Mouse (Mus musculus): ENCODE results near the gene Syt14. TPM values are rescaled to one million over a fixed set of nuclear protein-coding genes. Genes with fewer than 3 reads are reported as not detected.

Syt14 gene
- total RNA-seq, 2 experiments from 2014 or later: 0.14 to 0.22 TPM

DNA sequence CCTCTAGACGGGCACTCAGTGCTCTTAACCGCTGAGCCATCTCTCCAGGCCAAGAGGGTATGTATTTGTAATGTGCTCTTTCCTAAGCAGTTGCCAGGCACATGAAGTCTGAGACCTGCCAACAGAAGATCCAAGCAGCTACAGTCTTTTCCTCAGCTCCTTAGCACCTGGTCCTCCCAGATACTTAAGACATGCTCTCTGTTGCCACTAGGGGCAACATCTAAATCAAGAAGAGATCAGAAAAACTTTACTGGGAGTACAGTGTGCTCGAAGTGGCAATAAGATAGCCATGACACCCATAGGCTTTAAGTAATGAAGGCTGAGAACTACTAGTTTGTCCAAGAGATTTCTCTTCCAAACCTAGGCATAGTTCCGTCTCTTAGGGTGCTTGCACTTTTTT, 155.4 kb downstream of the Syt14 start:
- intact Hi-C loops (cut with DNase I): no loop called here
- DNase-seq: no peak

DNA sequence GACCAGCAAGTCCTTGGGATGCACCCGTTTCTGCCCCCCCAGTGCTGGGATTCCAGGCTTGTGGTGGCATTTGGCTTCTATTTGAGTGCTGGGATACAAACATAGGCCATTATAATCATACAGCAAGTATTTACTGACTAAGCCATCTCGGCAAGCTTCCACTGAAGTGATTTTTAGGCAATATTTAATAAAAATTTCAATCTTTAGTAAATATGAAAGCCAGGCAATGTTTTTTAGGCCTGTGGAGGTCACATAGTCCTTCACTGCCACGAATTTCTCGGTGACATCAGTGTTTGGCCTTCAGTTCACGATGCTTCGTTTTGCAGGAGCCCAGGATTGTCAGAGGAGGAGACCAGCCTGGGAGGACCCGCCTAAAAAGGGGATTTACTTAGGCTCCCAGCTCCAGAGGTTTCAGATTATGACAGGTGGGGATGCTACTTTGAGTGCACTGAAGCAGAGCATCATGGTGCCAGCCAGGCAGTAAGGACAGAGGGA, 156.4 kb downstream of the Syt14 start:
- intact Hi-C loops (cut with DNase I): no loop called here
- no peak for DNase-seq

- intact Hi-C loops (cut with DNase I): no loop called here
- DNase-seq: no peak
These were observed 162.7 kb downstream of the Syt14 start for GRCm38 (mm10) chr1:192872841-192873240.

DNA sequence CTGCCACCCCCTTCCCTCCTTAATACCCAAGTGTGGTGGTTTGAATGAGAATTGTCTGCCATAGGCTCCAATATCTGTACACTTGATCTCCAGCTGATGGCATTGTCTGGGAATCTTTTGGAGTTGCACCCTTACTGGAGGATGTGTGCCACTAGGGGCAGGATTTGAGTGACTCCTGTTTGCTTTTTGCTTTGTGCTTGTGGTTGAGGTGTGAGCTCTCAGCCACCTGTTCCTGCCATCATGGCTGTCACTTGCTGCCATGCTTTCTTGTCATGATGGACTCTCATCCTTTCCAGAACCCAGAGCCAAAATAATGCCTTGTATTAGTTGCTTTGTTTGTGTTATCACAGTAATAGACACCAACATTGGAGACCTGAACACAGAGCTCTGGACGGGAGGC, 165.8 kb downstream of the Syt14 start:
- no peak for DNase-seq
- intact Hi-C loops (cut with DNase I): no loop called here

DNA sequence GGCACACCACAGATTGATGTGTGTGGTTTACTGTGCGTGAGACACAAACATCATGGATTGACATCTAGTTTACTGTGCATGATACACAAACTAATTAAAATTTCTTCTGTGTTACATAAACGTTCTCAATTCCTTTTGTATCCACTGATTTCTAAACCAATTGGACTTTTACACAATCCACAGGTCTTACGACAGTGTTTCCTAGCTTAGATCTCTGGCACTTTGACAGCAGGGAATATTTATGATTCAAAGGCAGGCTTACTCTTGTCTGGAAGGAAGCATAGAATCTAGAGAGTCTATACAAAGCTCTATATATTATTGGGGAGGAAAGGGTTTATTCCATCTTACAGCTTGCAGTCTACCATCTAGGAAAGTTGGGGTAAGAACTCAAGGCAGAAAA, 171.1 kb downstream of the Syt14 start:
- DNase-seq: no peak
- intact Hi-C loops (cut with DNase I): no loop called here

GRCm38 (mm10) chr1:192861305-192861960, 174.1 kb downstream of the Syt14 start:
- intact Hi-C loops (cut with DNase I): no loop called here

DNA sequence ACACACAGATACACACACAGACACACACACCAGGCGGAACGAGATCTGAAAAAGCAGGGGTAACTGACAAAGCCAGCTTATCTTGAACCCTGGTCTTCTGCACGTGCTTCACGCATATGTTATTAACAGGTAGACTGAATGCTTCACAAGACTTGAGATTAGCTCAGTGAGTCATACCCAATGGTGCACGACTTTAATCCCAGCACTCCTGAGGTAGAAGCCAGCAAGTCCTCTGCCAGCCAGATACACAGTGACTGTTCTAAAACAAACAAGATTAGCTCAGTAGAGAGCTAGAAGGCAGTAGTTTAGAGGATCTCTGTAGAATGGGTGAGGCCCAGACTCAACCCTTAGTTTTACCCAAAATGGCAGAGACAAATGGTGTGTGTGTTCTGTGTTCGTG, 175.3 kb downstream of the Syt14 start:
- intact Hi-C loops (cut with DNase I): no loop called here
- DNase-seq: no peak

More at GRCm38 (mm10) chr1:192861305-192861960, 174.1 kb downstream of the Syt14 start:
- DNase-seq: no peak

DNA sequence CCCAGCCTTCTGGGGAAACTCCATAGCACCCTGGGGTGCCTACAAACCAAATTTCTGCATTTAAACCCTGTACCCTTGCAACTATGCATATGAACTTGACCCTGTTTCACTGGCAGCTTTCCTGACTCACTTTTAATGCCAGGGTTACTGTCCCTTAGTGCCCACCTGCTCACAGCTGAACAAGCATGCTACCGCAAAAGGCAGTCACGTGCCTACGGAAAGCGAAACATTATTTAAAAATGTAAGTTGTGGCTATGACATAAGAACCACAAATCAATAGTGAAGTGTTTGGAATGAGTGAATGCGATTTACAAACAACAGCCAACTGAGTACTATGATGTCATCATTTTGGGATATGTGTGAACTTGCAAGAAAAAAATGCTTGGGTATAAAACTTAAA, 178.0 kb downstream of the Syt14 start:
- no peak for DNase-seq
- intact Hi-C loops (cut with DNase I): no loop called here

- no peak for DNase-seq
- intact Hi-C loops (cut with DNase I): no loop called here
These were observed 178.6 kb downstream of the Syt14 start for GRCm38 (mm10) chr1:192856931-192857330.

DNA sequence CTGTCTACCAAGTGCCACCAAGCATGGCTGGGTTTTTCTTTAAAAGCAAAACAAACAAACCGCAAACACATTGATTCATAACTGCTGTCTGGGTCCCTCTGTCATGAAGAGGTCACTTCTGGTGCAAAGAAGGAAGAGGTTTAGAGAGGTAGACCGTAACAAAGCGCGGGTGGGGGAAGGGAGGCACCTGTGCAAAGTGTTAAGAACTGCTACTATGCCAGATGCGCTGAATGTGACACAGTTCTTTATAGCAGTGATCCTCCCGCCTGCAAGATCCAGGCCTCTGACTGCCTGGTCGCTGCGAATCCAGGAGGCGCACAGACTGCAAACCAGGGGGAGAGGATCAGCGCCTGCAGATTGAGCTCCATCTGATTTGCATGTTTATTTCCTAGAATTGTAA, 179.2 kb downstream of the Syt14 start:
- intact Hi-C loops (cut with DNase I): no loop called here
- DNase-seq: no peak

DNA sequence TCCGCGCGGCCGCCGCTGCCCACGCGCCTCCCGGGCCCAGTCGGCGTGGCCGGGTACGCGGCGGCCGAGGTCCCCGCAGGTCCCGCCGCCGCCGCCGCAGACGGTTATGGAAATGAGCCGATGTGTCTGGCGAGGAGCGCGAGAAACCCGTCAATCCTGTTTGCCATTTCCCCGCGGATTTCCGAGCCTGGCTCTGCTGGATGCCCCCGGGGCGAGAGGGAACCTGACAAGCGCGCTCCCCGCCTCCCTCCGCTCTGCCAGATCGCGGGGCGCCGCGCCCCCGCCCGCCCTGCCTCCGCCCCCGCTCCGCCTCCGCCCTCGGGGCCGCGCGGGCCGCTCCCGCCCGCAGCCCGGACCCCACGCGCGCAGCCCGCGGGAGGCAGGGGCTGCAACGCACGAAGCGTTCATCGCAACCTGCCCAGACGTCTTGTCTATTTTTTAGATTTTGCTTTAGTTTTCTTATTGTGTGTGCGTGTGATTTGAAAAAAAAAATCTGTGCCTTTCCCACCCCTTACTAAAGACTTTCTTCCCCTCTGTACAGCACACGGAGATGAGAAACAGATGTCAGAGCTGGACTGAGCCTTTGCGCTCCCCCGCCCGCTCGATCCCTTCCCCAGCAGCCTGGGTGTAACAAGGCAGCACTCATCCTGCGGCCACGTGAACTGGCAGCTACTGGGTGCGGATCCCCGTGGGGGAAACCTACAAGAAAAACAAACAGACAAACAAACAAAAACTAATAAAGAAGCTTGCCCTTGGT, 179.9 kb downstream of the Syt14 start, which contains the start of gene Sertad4:
Gene Sertad4, minus strand, starts transcription at position 283 of the 757 bp plus-strand sequence.
- intact Hi-C loops (cut with DNase I): no loop called here
- DNase-seq: peak; percentile 66 to 76

DNA sequence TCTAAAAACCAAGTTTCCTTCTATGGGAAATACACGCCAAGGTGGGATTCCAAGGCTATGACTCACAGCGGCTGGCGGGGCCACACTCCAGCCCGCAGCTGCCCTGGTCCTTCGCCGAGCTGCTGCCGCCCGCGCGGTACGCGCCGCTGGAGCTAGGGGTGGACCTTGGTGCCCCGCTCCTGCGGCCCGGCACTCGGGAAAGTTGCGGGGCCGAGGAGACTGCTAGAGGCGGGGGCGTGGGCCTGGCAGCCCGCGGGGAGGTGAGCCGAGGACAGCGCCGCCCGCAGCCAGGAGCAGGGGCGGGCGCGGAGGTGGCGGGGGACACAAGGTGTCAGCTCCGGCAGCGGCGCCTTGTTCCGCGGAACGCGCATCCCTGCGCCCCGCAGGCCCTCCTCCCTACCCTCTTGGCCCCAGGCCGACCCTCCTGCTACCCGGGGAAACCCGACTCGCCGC, 180.7 kb downstream of the Syt14 start:
- DNase-seq: peak; percentile 65 to 72
- intact Hi-C loops (cut with DNase I): loop anchor here (5.0 kb wide), 1 partner anchor 68 kb away; no protein-coding TSS in a partner anchor

DNA sequence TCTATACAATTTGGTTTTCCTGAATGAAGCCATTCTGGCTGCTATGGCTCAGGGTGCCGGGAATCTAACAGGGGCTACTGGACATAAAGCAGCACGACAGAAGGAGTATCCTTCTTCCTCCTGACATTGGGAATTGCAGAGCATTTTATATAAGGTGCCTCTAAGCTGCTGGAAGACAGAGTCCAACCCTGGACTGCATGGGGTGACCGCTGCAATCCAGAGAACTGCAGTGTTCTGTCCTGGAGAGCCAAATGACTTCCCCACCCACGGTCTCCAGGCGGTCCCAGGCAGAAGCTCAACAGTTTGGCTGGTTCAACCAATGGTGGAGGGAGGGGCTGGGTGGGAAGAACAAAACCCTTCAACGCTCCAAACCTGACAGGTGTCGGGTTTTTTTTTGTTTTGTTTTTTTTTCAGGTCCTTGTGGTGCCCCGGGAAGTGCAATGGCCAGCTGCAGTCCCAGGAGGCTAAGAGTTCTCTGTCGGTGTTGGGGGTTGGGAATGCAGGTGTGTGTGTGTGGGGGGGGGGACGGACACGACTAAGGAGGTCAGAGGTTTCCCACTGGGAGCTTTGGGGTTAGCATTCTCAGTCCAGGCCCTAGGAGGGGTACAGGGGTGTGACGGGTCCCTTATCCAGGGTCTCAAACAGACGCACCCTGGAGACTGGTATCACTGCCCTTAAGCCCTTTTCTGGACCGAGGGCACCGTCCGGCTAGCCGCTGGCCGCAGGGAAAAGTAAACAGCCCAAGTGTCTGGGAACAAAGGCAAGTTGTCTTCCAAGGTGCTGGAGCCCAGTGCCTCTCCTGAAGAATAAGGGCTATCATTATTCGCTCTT, 181.4 kb downstream of the Syt14 start:
- intact Hi-C loops (cut with DNase I): loop anchor here (5.0 kb wide), 1 partner anchor 67 kb away; no protein-coding TSS in a partner anchor
- DNase-seq: no peak

DNA sequence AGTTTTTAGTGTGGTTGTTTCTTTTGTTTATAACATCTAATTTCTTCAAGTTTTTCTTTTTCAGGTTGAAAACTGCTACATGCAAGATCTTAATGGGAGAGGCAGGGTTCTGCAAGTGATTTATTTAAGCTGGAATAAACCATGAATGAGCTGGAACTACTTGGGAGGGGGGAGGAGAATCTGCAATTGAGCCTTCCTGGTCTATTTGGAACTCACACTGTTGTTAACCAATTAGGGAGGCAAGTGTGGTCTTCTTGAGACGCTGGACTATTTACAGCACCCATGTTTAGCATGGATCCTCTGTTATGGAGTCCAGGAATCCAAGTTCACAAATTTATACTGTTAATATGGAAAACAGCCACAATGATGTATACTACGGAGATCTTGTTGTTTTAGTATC, 182.1 kb downstream of the Syt14 start:
- intact Hi-C loops (cut with DNase I): loop anchor here (5.0 kb wide), 1 partner anchor 66 kb away; no protein-coding TSS in a partner anchor
- no peak for DNase-seq

- DNase-seq: no peak
- intact Hi-C loops (cut with DNase I): loop anchor here (5.0 kb wide), 1 partner anchor 65 kb away; no protein-coding TSS in a partner anchor
These were observed 183.5 kb downstream of the Syt14 start for GRCm38 (mm10) chr1:192852047-192852446.

DNA sequence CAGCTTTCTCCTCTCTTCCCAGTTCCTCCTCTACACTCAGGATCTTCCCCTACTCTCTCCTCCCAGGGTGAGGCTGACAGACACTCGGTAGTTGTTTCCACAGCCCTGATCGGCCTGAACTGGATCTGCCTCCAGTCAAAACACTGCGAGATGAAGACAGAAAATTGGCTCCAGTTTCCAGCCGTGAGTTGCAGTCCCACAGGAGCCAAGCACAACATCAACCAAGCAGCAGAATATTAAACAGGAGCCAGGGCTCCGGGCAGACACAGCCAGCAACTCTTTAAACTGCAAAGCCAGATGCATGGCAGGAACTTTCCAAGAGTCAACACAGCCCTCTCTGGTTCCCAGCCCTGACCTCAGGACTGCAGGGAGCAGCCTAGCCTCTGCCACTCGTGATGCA, 183.9 kb downstream of the Syt14 start:
- peak; percentile 61 to 77 for DNase-seq
- intact Hi-C loops (cut with DNase I): loop anchor here (5.0 kb wide), 1 partner anchor 64 kb away; no protein-coding TSS in a partner anchor

GRCm38 (mm10) chr1:192851126-192851525, 184.4 kb downstream of the Syt14 start:
- intact Hi-C loops (cut with DNase I): loop anchor here (5.0 kb wide), 1 partner anchor 64 kb away; no protein-coding TSS in a partner anchor
- DNase-seq: no peak

- no peak for DNase-seq
- intact Hi-C loops (cut with DNase I): loop anchor here (5.0 kb wide), 1 partner anchor 62 kb away; no protein-coding TSS in a partner anchor
These were observed 186.0 kb downstream of the Syt14 start for GRCm38 (mm10) chr1:192849616-192850015.

- DNase-seq: no peak
- intact Hi-C loops (cut with DNase I): no loop called here
These were observed 188.3 kb downstream of the Syt14 start for GRCm38 (mm10) chr1:192847254-192847653.
